12 mouse cellular contexts compared by ENCODE assay signal in the genomic region with DNA sequence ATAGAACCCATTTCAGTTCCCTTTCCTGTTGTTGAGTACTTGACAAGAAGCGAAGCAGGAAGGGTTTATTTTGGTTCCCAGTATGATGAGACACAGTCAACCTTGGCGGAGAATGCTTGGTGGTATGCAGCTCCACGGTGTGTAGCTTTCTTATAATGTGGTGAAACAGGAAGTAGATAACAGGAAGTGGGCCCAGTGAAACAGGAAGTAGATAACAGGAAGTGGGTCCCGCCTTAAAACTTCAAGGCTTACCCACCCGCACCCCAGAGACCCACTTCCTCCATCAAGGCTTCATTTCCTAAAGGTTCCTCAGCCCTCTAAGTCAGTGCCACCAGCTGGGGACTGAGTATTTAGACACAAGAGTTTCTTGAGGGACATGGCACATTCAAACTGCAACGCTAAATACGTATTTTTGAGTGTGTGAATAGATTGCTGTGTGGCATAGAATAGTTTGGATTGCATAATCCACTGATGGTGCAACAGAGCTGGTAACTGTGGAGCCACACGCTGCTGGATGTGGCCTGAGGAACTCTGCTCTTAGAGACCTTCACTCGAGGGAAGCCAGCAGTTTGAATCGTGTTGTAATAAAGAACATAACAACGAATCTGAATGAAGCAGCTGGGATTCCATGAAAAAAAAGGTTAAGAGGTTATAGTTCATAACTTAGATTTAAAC.
DNase-seq lines count a peak whose midpoint lies in the region; ATAC-seq and TF ChIP-seq lines count a peak whose summit lies in the region.
"Had no signal": no experiment of that assay in that cellular context is flagged by ENCODE, and none has a peak within 500 bp of the region (broad histone marks: within the 10 kb centered on the region; RNA-seq: fewer than 3 reads in every experiment).

No protein-coding gene starts in this region.

- TF ChIP-seq POLR2A in thymus, adult 2 months (IDR thresholded peaks at IDR 0.05; ENCODE audit: control insufficient read depth, extremely low read depth, insufficient read depth, low read length, poor library complexity) = no peak
- TF ChIP-seq POLR2A in bone marrow macrophage, adult 2 months (IDR thresholded peaks at IDR 0.05; ENCODE audit: borderline replicate concordance, low read depth, low read length) = no peak

- ATAC-seq in intestine, postnatal 0 days = no peak
- ATAC-seq: midbrain, embryonic 16.5 days had no signal

- 76% methylated on average over 11 of the region's 11 CpGs for WGBS in thymus, adult 2 months
- WGBS in intestine, postnatal 0 days = 89% methylated on average over 11 of the region's 11 CpGs

- H3K4me1 ChIP-seq in thymus, adult 2 months (replicated peaks; ENCODE audit: control insufficient read depth, insufficient read depth, low read length) = no peaks in the 10 kb centered on the region
- H3K4me1 ChIP-seq in bone marrow macrophage, adult 2 months (ENCODE audit: control insufficient read depth, insufficient read depth, low read length) = peaks cover 20% of the 10 kb centered on the region
- no peaks in the 10 kb centered on the region for H3K4me1 ChIP-seq in intestine, postnatal 0 days (replicated peaks; ENCODE audit: control insufficient read depth, insufficient read depth, low read length)
- H3K4me1 ChIP-seq: limb, embryonic 13.5 days had no signal

- H3K27me3 ChIP-seq in thymus, adult 2 months (ENCODE audit: control insufficient read depth, insufficient read depth, low read length) = no peaks in the 10 kb centered on the region
- H3K27me3 ChIP-seq in intestine, postnatal 0 days (replicated peaks; ENCODE audit: control insufficient read depth, insufficient read depth, low read length) = no peaks in the 10 kb centered on the region
- H3K27me3 ChIP-seq: limb, embryonic 13.5 days had no signal

- H3K9me3 ChIP-seq in intestine, postnatal 0 days (ENCODE audit: control insufficient read depth) = no peaks in the 10 kb centered on the region
- H3K9me3 ChIP-seq: limb, embryonic 13.5 days had no signal

- DNase-seq in thymus, adult 2 months = peak; percentile 1
- no peak for DNase-seq in thymus, adult 18-20 months
- DNase-seq in lung, postnatal 36 days = peak; percentile 39
- peak; percentile 20 for DNase-seq in thymus, postnatal 4 days
- no peak for DNase-seq in left cerebral cortex, adult 9 months (ENCODE audit: low spot score in 2 of 2)
- DNase-seq: kidney, adult 2 months had no signal

- TF ChIP-seq CTCF in thymus, adult 2 months (IDR thresholded peaks at IDR 0.05; ENCODE audit: borderline replicate concordance, control insufficient read depth, extremely low read depth, insufficient read depth, low read length, poor library complexity) = no peak
- no peak for TF ChIP-seq CTCF in bone marrow macrophage, adult 2 months (IDR thresholded peaks at IDR 0.05; ENCODE audit: low read depth, low read length)
- no peak for TF ChIP-seq CTCF in intestine, postnatal 0 days (IDR thresholded peaks at IDR 0.05; ENCODE audit: low read depth)

- no peaks in the 10 kb centered on the region for H3K36me3 ChIP-seq in thymus, adult 2 months (ENCODE audit: control insufficient read depth, insufficient read depth, low read length)
- no peaks in the 10 kb centered on the region for H3K36me3 ChIP-seq in intestine, postnatal 0 days (ENCODE audit: control insufficient read depth, insufficient read depth)
- H3K36me3 ChIP-seq: limb, embryonic 13.5 days had no signal

- no peak overlapping the region for H3K4me2 ChIP-seq in intestine, postnatal 0 days (replicated peaks; ENCODE audit: low read depth)
- H3K4me2 ChIP-seq: limb, embryonic 13.5 days had no signal

- H3K27ac ChIP-seq in thymus, adult 2 months (ENCODE audit: control insufficient read depth, insufficient read depth, low read length) = no peak overlapping the region
- H3K27ac ChIP-seq in bone marrow macrophage, adult 2 months (ENCODE audit: insufficient read depth, low read depth, low read length) = peak overlapping the region; percentile 97
- H3K27ac ChIP-seq in intestine, postnatal 0 days (ENCODE audit: low read depth, low read length) = no peak overlapping the region
- H3K27ac ChIP-seq: layer of hippocampus, adult 2 months; limb, embryonic 13.5 days had no signal

- no peak overlapping the region for H3K9ac ChIP-seq in intestine, postnatal 0 days (ENCODE audit: low read depth, low read length)
- H3K9ac ChIP-seq: limb, embryonic 13.5 days had no signal

- no peak overlapping the region for H3K4me3 ChIP-seq in thymus, adult 2 months (ENCODE audit: control insufficient read depth, insufficient read depth, low read length)
- H3K4me3 ChIP-seq in bone marrow macrophage, adult 2 months (ENCODE audit: insufficient read depth, low read length) = no peak overlapping the region
- H3K4me3 ChIP-seq in intestine, postnatal 0 days (ENCODE audit: low read depth, low read length) = no peak overlapping the region
- H3K4me3 ChIP-seq: erythroblast, embryonic 14.5 days; layer of hippocampus, adult 2 months; limb, embryonic 13.5 days had no signal

Comparison
In these comparisons a context has a peak if more than half of its experiments do, and no peak if none do; other contexts are left out.
1. DNase-seq: peak in thymus, adult 2 months (single experiment), lung, postnatal 36 days (single experiment) and thymus, postnatal 4 days (single experiment); none in thymus, adult 18-20 months (0 of 2) and left cerebral cortex, adult 9 months (0 of 2).